Mouse (Mus musculus) ES-E14 (cell line): ENCODE data around the gene Vmn1r227. TPM values are rescaled to one million over a fixed set of nuclear protein-coding genes. Genes with fewer than 3 reads are reported as not detected.

Source experiments
- DNase-seq: peaks from one replicate; pipeline ENCODE4 v3.0.0-alpha.2; 2013; ENCODE audit warnings: low read depth, low spot score
- H3K27ac ChIP-seq: 2 replicates; pipeline ENCODE4 v1.5.1; 2012; ENCODE audit warnings: low read depth, mild to moderate bottlenecking, low read length, moderate library complexity, mixed read lengths; ENCODE audit not compliant: poor library complexity, insufficient read depth, severe bottlenecking
- H3K36me3 ChIP-seq: 2 replicates; pipeline ENCODE4 v1.6.1; 2012; ENCODE audit warnings: mild to moderate bottlenecking, low read length, moderate library complexity, mixed read lengths; ENCODE audit not compliant: control insufficient read depth, poor library complexity, insufficient read depth, severe bottlenecking
- H3K4me1 ChIP-seq, 2 experiments: fragments of 150-350 bp in 1 of 2; sonication (generic) in 1 of 2; 2 replicates each; pipeline ENCODE4 v1.6.1; 2012; ENCODE audit warnings: low read length in 2 of 2, mild to moderate bottlenecking in 1 of 2, mixed read lengths in 1 of 2; ENCODE audit not compliant: control insufficient read depth in 2 of 2, insufficient read depth in 2 of 2, poor library complexity in 1 of 2
- H3K4me3 ChIP-seq, 2 experiments: fragments of 150-350 bp in 1 of 2; sonication (generic) in 1 of 2; 2 replicates each; pipeline ENCODE4 v1.5.1; 2012; ENCODE audit warnings: low read length in 2 of 2, low read depth in 1 of 2, mild to moderate bottlenecking in 1 of 2, mixed read lengths in 1 of 2; ENCODE audit not compliant: insufficient read depth in 1 of 2, poor library complexity in 1 of 2, severe bottlenecking in 1 of 2
- H3K9ac ChIP-seq: 2 replicates; pipeline ENCODE4 v1.6.1; 2012; ENCODE audit warnings: low read depth, mild to moderate bottlenecking, low read length, mixed read lengths; ENCODE audit not compliant: poor library complexity, insufficient read depth, severe bottlenecking
- H3K9me3 ChIP-seq: fragments of 150-350 bp; sonication (generic); 2 replicates; pipeline ENCODE4 v1.6.1; 2012; ENCODE audit warnings: low read depth, mild to moderate bottlenecking, low read length; ENCODE audit not compliant: control insufficient read depth, insufficient read depth
- CHD2 ChIP-seq: IDR thresholded peaks from 2 replicates; pipeline ENCODE4 v1.6.1; 2014; ENCODE audit warnings: mild to moderate bottlenecking, low read depth, low read length, inconsistent platforms
- HCFC1 ChIP-seq: IDR thresholded peaks from 2 replicates; pipeline ENCODE4 v1.6.1; 2012; ENCODE audit warnings: low read length, inconsistent platforms, borderline replicate concordance; ENCODE audit not compliant: insufficient read depth
- MAFK ChIP-seq: IDR thresholded peaks from 2 replicates; pipeline ENCODE4 v1.6.1; 2014; ENCODE audit warnings: mild to moderate bottlenecking, low read depth, low read length, inconsistent platforms; ENCODE audit not compliant: insufficient read depth
- ZC3H11A ChIP-seq: IDR thresholded peaks from 2 replicates; pipeline ENCODE4 v1.6.1; 2012; ENCODE audit warnings: low read depth, mild to moderate bottlenecking, inconsistent platforms, low read length, borderline replicate concordance
- ZNF384 ChIP-seq: IDR thresholded peaks from 2 replicates; pipeline ENCODE4 v1.6.1; 2012; ENCODE audit warnings: low read depth, low read length, inconsistent platforms
- in situ Hi-C, 2 experiments: fragments of 600-800 bp; cut with MboI; formaldehyde crosslinking; loops; one replicate each; pipeline ENCODE4 v1.15.1; 2025; ENCODE audit warnings: low sequenced_read_pairs in 2 of 2, inconsistent platforms in 1 of 2; ENCODE audit not compliant: unreplicated experiment in 2 of 2
- total RNA-seq: library from RNA; depleted of rRNA; stranded (reverse); fragments of 300-350 nt; gene quantifications from 2 replicates; pipeline ENCODE4 v1.2.3, GENCODE M21; 2012; rRNA removed

Vmn1r227 gene
- 0.16 and 0.22 TPM in 2 replicates for total RNA-seq

DNA sequence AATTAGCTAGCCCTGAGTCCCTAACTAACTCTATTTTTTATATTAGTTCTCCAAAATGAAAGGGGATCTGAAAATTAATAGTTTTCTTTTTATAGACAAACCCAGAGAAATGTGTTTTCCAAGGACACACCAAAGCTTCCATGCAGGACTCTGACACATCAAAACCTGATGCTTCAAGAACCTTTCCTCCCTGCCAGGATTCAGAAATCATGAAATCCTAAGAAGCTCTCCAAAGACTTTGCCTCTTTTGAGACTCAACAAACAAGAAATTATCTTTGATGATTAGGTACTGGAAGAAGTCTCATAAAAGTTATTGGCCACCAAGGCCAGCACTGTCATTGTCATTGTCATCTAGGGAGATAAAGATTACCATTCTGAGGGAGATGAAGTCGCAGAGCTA, at the start of gene Vmn1r227:
Vmn1r227 (plus strand) TSS at position 301 of the 400 bp plus-strand sequence.
- H3K9me3 ChIP-seq: no peaks in the 10 kb centered on the region
- no peaks in the 10 kb centered on the region for H3K4me1 ChIP-seq
- no peaks in the 10 kb centered on the region for H3K36me3 ChIP-seq
- TF ChIP-seq ZNF384 (no peak), CHD2 (no peak), ZC3H11A (no peak), MAFK (no peak), HCFC1 (no peak)
- H3K4me3 ChIP-seq: no peak within 1 kb of the TSS
- in situ Hi-C loops: no loop called here
- DNase-seq: no peak
- H3K27ac ChIP-seq: no peak within 1 kb of the TSS
- H3K9ac ChIP-seq: no peak within 1 kb of the TSS

GRCm38 (mm10) chr17:20682543-20682942, 47.1 kb upstream of the Vmn1r227 start, which contains the start of gene Vmn1r226:
TSS of gene Vmn1r226 (plus strand) at chr17:20682843.
- no peaks in the 10 kb centered on the region for H3K36me3 ChIP-seq
- H3K9ac ChIP-seq: no peak within 1 kb of the TSS
- H3K27ac ChIP-seq: no peak within 1 kb of the TSS
- DNase-seq: no peak
- H3K4me3 ChIP-seq: no peak within 1 kb of the TSS
- TF ChIP-seq CHD2: no peak
- TF ChIP-seq MAFK: no peak
- TF ChIP-seq ZNF384: no peak
- no peak for TF ChIP-seq HCFC1
- no peak for TF ChIP-seq ZC3H11A
- H3K9me3 ChIP-seq: no peaks in the 10 kb centered on the region
- in situ Hi-C loops: no loop called here
- no peaks in the 10 kb centered on the region for H3K4me1 ChIP-seq

GRCm38 (mm10) chr17:20786057-20786456, 56.4 kb downstream of the Vmn1r227 start, which contains the start of gene Vmn1r228:
TSS of gene Vmn1r228 (minus strand) at chr17:20786157.
- no peak within 1 kb of the TSS for H3K4me3 ChIP-seq
- H3K9me3 ChIP-seq: no peaks in the 10 kb centered on the region
- TF ChIP-seq MAFK: no peak
- DNase-seq: no peak
- in situ Hi-C loops: no loop called here
- no peak within 1 kb of the TSS for H3K9ac ChIP-seq
- H3K36me3 ChIP-seq: no peaks in the 10 kb centered on the region
- H3K27ac ChIP-seq: no peak within 1 kb of the TSS
- no peaks in the 10 kb centered on the region for H3K4me1 ChIP-seq

Other genes with a start within 250 kb of the Vmn1r227 start
- not detected in 2 replicates for gene Vmn2r108, start 248.5 kb upstream of the Vmn1r227 start, total RNA-seq
- not detected in 2 replicates for gene Vmn1r225, start 231.7 kb upstream of the Vmn1r227 start, total RNA-seq
- gene Vmn2r109, start 165.1 kb upstream of the Vmn1r227 start, total RNA-seq: not detected in 2 replicates
- gene Vmn2r110, start 133.4 kb upstream of the Vmn1r227 start, total RNA-seq: not detected in 2 replicates
- gene Fpr-rs3, start 105.0 kb upstream of the Vmn1r227 start, total RNA-seq: not detected in 2 replicates
- gene Vmn1r226, start 47.0 kb upstream of the Vmn1r227 start, total RNA-seq: not detected in 2 replicates
- not detected in 2 replicates for gene Vmn1r228, start 56.3 kb downstream of the Vmn1r227 start, total RNA-seq
- gene Vmn1r229, start 81.7 kb downstream of the Vmn1r227 start, total RNA-seq: not detected in 2 replicates
- gene Vmn1r230, start 110.6 kb downstream of the Vmn1r227 start, total RNA-seq: not detected in 2 replicates
- gene Vmn1r231, start 175.2 kb downstream of the Vmn1r227 start, total RNA-seq: not detected in 2 replicates
- gene Vmn1r232, start 189.9 kb downstream of the Vmn1r227 start, total RNA-seq: not detected in 2 replicates
- 144 and 179 TPM in 2 replicates for gene Ppp2r1a, start 215.5 kb downstream of the Vmn1r227 start, total RNA-seq